ENCODE assay signal across 30 mouse cellular contexts in genomic region chrX:110714137-110714536, GRCm38 (mm10).
"Had no signal": no experiment of that assay in that cellular context is flagged by ENCODE, and none has a peak within 500 bp of the region (broad histone marks: within the 10 kb centered on the region; RNA-seq: fewer than 3 reads in every experiment).

No protein-coding gene starts in this region.

- DNase-seq: left cerebral cortex, postnatal 4 days; liver; liver, embryonic 13.5 days; liver, postnatal 0 days; lung, adult 18-20 months; lung, adult 2 months; lung, embryonic 14.5 days; lung, postnatal 10 days; lung, postnatal 14 days; lung, postnatal 36 days; lung, postnatal 4 days; midbrain, embryonic 14.5 days had no signal

- H3K27me3 ChIP-seq: limb, embryonic 12.5 days; limb, embryonic 13.5 days; limb, embryonic 15.5 days; liver, embryonic 12.5 days; liver, embryonic 13.5 days; liver, embryonic 15.5 days; lung, embryonic 15.5 days; megakaryocyte, embryonic 14.5 days; midbrain, embryonic 12.5 days; midbrain, embryonic 13.5 days; midbrain, embryonic 15.5 days; neural tube, embryonic 12.5 days had no signal

- H3K36me3 ChIP-seq: limb, embryonic 10.5 days; limb, embryonic 12.5 days; limb, embryonic 13.5 days; limb, embryonic 15.5 days; liver, embryonic 12.5 days; liver, embryonic 13.5 days; liver, embryonic 15.5 days; lung, embryonic 15.5 days; midbrain, embryonic 10.5 days; midbrain, embryonic 12.5 days; midbrain, embryonic 13.5 days; midbrain, embryonic 15.5 days; neural tube, embryonic 12.5 days had no signal

- H3K4me3 ChIP-seq: limb, embryonic 10.5 days; limb, embryonic 12.5 days; limb, embryonic 13.5 days; limb, embryonic 15.5 days; liver, embryonic 12.5 days; liver, embryonic 13.5 days; liver, embryonic 15.5 days; lung, embryonic 15.5 days; megakaryocyte, embryonic 14.5 days; midbrain, embryonic 10.5 days; midbrain, embryonic 12.5 days; midbrain, embryonic 13.5 days; midbrain, embryonic 15.5 days; myocyte; neural tube, embryonic 12.5 days had no signal

- H3K27ac ChIP-seq: limb, embryonic 10.5 days; limb, embryonic 12.5 days; limb, embryonic 13.5 days; limb, embryonic 15.5 days; liver, embryonic 12.5 days; liver, embryonic 13.5 days; liver, embryonic 14.5 days; liver, embryonic 15.5 days; lung, embryonic 15.5 days; macrophage; midbrain, embryonic 10.5 days; midbrain, embryonic 12.5 days; midbrain, embryonic 13.5 days; midbrain, embryonic 15.5 days; neural tube, embryonic 12.5 days had no signal

- H3K4me1 ChIP-seq: limb, embryonic 10.5 days; limb, embryonic 12.5 days; limb, embryonic 13.5 days; limb, embryonic 15.5 days; liver, embryonic 12.5 days; liver, embryonic 13.5 days; liver, embryonic 15.5 days; lung, embryonic 15.5 days; megakaryocyte, embryonic 14.5 days; midbrain, embryonic 10.5 days; midbrain, embryonic 12.5 days; midbrain, embryonic 13.5 days; midbrain, embryonic 15.5 days; neural tube, embryonic 12.5 days had no signal

- ATAC-seq: liver, embryonic 12.5 days; liver, postnatal 0 days; lung, postnatal 0 days; midbrain, embryonic 13.5 days; midbrain, embryonic 15.5 days; midbrain, embryonic 16.5 days had no signal

- H3K9ac ChIP-seq: limb, embryonic 12.5 days; limb, embryonic 13.5 days; limb, embryonic 15.5 days; liver, embryonic 12.5 days; liver, embryonic 13.5 days; liver, embryonic 14.5 days; liver, embryonic 15.5 days; liver, postnatal 0 days; lung, embryonic 14.5 days; lung, embryonic 15.5 days; midbrain, embryonic 12.5 days; midbrain, embryonic 13.5 days; midbrain, embryonic 15.5 days; neural tube, embryonic 12.5 days had no signal

- H3K9me3 ChIP-seq: limb, embryonic 10.5 days; limb, embryonic 12.5 days; limb, embryonic 13.5 days; limb, embryonic 15.5 days; liver, embryonic 12.5 days; liver, embryonic 13.5 days; liver, embryonic 15.5 days; lung, embryonic 15.5 days; megakaryocyte, embryonic 14.5 days; midbrain, embryonic 10.5 days; midbrain, embryonic 12.5 days; midbrain, embryonic 13.5 days; midbrain, embryonic 15.5 days; neural tube, embryonic 12.5 days had no signal
